Mouse (Mus musculus) midbrain, embryonic 16.5 days (tissue): ENCODE data around the gene St7. TPM values are rescaled to one million over a fixed set of nuclear protein-coding genes. Genes with fewer than 3 reads are reported as not detected.

Experiments used
- ATAC-seq: fragments of 200-750 bp; cut with Nextera tagmentation; 2 replicates; pipeline ENCODE4 v1.8.0; 2017; ENCODE audit warnings: moderate TSS enrichment
- H3K27ac ChIP-seq: fragments of 300-500 bp; sonication (generic); 2 replicates; pipeline ENCODE4 v1.5.1; 2014; ENCODE audit warnings: mild to moderate bottlenecking, low read length, mixed read lengths
- H3K27me3 ChIP-seq: fragments of 300-500 bp; sonication (generic); 2 replicates; pipeline ENCODE4 v1.6.1; 2014; ENCODE audit warnings: low read depth, low read length, mixed read lengths; ENCODE audit not compliant: control insufficient read depth, insufficient read depth
- H3K36me3 ChIP-seq: fragments of 300-500 bp; sonication (generic); 2 replicates; pipeline ENCODE4 v1.6.1; 2014; ENCODE audit warnings: mild to moderate bottlenecking, low read length, moderate library complexity, mixed read lengths; ENCODE audit not compliant: control insufficient read depth, insufficient read depth
- H3K4me1 ChIP-seq: fragments of 300-500 bp; sonication (generic); 2 replicates; pipeline ENCODE4 v1.6.1; 2014; ENCODE audit warnings: mild to moderate bottlenecking, low read length, mixed read lengths; ENCODE audit not compliant: control insufficient read depth, insufficient read depth
- H3K4me2 ChIP-seq: fragments of 300-500 bp; sonication (generic); 2 replicates; pipeline ENCODE4 v1.6.1; 2014; ENCODE audit warnings: mild to moderate bottlenecking, low read length, mixed read lengths
- H3K4me3 ChIP-seq: fragments of 300-500 bp; sonication (generic); 2 replicates; pipeline ENCODE4 v1.5.1; 2014; ENCODE audit warnings: low read depth, mild to moderate bottlenecking, low read length, moderate library complexity, mixed read lengths
- H3K9ac ChIP-seq: fragments of 300-500 bp; sonication (generic); 2 replicates; pipeline ENCODE4 v1.6.1; 2014; ENCODE audit warnings: low read depth, low read length, mixed read lengths
- H3K9me3 ChIP-seq: fragments of 300-500 bp; sonication (generic); replicated peaks from 2 replicates; pipeline ENCODE4 v1.6.1; 2014; ENCODE audit warnings: mild to moderate bottlenecking, low read length, mixed read lengths; ENCODE audit not compliant: control insufficient read depth, poor library complexity, severe bottlenecking
- WGBS: fragments of 180-500 bp; shearing (Covaris S2); extraction: QIAGEN DNeasy Blood & Tissue Kit; methylation state at CpG from one replicate; pipeline ENCODE4 v1.1.7; 2014; 5-methylcytosine and 5-hydroxymethylcytosine counted together
- polyA plus RNA-seq: library from polyadenylated mRNA; unstranded; fragments of >200 nt; fragmentation: Nextera tagmentation; extraction: Ambion mirVana; gene quantifications from 2 replicates; pipeline ENCODE4 v1.2.1, GENCODE M21; 2015

St7 gene
- polyA plus RNA-seq, 1 experiment from 2014 or later = 51.5 TPM

DNA sequence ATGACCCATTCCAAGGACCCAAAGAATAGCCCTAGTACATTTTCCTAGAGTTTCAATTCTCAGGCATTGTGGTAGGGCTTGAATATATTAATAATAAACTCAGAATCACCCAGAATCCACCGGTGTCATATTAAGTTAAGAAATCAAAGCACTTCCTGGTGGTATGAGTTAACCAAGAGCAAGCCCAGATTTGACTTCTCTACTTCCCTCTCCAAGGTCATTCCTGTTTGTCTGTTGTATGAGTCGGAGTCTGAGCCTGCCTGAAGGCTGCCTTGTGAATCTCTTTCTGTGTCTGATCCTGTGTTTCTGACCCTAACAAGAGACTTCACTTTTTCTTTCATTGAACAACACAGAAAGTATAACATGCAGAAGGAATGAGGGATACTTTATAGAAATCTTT lies 118.3 kb downstream of the St7 start:
- Histone ChIP-seq H3K4me1 (peaks cover 9% of the 10 kb centered on the region), H3K9me3 (no peaks in the 10 kb centered on the region), H3K9ac (no peak overlapping the region), H3K27me3 (no peaks in the 10 kb centered on the region), H3K4me3 (no peak overlapping the region), H3K4me2 (no peak overlapping the region), H3K36me3 (no peaks in the 10 kb centered on the region), H3K27ac (no peak overlapping the region)
- 88% methylated on average over 2 of the region's 2 CpGs for WGBS
- ATAC-seq = no peak

- no peak for ATAC-seq
These were observed 118.8 kb downstream of the St7 start for GRCm38 (mm10) chr6:17811531-17811930.

GRCm38 (mm10) chr6:17814074-17814649 lies 121.4 kb downstream of the St7 start:
- H3K9ac ChIP-seq = no peak overlapping the region
- no peaks in the 10 kb centered on the region for H3K9me3 ChIP-seq
- WGBS = 46% methylated on average over 2 of the region's 2 CpGs
- no peak for ATAC-seq
- no peaks in the 10 kb centered on the region for H3K27me3 ChIP-seq
- no peaks in the 10 kb centered on the region for H3K36me3 ChIP-seq
- peaks cover 7% of the 10 kb centered on the region for H3K4me1 ChIP-seq
- H3K4me2 ChIP-seq = no peak overlapping the region
- no peak overlapping the region for H3K27ac ChIP-seq
- no peak overlapping the region for H3K4me3 ChIP-seq

More at GRCm38 (mm10) chr6:17811531-17811930, 118.8 kb downstream of the St7 start:
- no peaks in the 10 kb centered on the region for H3K27me3 ChIP-seq
- H3K4me3 ChIP-seq = no peak overlapping the region
- no peaks in the 10 kb centered on the region for H3K9me3 ChIP-seq
- no peaks in the 10 kb centered on the region for H3K36me3 ChIP-seq
- no peak overlapping the region for H3K4me2 ChIP-seq
- peaks cover 9% of the 10 kb centered on the region for H3K4me1 ChIP-seq
- no peak overlapping the region for H3K9ac ChIP-seq
- no peak overlapping the region for H3K27ac ChIP-seq

DNA sequence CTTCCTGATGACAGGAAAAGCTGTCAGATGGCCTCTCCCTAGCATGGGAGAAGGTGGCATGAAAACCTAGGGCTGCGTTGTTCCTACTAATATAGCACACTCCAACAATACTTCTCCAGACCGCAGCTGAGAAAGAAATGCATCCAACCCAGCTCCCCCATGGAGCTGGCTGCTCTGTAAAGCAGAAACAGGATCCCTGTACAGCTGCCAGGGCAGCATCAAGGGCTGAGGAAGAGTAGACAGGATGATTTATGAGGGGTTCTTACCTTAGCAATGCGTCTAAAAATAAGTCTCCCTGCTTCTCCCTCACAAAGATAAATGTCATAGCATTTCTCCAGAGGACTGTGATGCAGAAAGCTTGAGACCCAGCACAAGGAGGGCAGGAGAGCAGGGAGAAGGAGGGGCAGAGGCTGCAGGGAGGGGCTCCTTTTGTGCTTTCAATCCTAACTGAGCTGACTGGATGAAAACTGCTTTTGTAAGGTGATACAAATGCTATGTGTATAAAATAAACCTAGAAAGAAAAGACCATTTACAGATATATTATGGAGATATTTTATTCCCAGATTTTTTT lies 124.2 kb downstream of the St7 start:
- H3K9me3 ChIP-seq = no peaks in the 10 kb centered on the region
- no peak overlapping the region for H3K4me3 ChIP-seq
- peak; percentile 53 for ATAC-seq
- peak overlapping the region; percentile 53 for H3K27ac ChIP-seq
- WGBS = 13% methylated on average over 3 of the region's 3 CpGs
- H3K9ac ChIP-seq = no peak overlapping the region
- peaks cover 7% of the 10 kb centered on the region for H3K4me1 ChIP-seq
- peaks cover 3% of the 10 kb centered on the region; the same call in 1 of the 2 replicates for H3K36me3 ChIP-seq
- no peak overlapping the region for H3K4me2 ChIP-seq
- H3K27me3 ChIP-seq = no peaks in the 10 kb centered on the region

GRCm38 (mm10) chr6:17823614-17824013 lies 130.9 kb downstream of the St7 start:
- Histone ChIP-seq H3K27ac (no peak overlapping the region), H3K36me3 (peaks cover 3% of the 10 kb centered on the region; the same call in 1 of the 2 replicates), H3K4me1 (no peaks in the 10 kb centered on the region), H3K4me2 (no peak overlapping the region), H3K9me3 (no peaks in the 10 kb centered on the region), H3K4me3 (no peak overlapping the region), H3K27me3 (no peaks in the 10 kb centered on the region), H3K9ac (no peak overlapping the region)
- 94% methylated on average over 2 of the region's 2 CpGs for WGBS
- ATAC-seq = no peak

- no peaks in the 10 kb centered on the region for H3K27me3 ChIP-seq
- H3K27ac ChIP-seq = no peak overlapping the region
- WGBS = 100% methylated on average over 1 of the region's 1 CpGs
- H3K9ac ChIP-seq = no peak overlapping the region
- no peak; the same call in 1 of the 2 replicates for ATAC-seq
- no peaks in the 10 kb centered on the region for H3K4me1 ChIP-seq
- H3K4me2 ChIP-seq = no peak overlapping the region
- H3K36me3 ChIP-seq = peaks cover 3% of the 10 kb centered on the region
- H3K4me3 ChIP-seq = no peak overlapping the region
- H3K9me3 ChIP-seq = no peaks in the 10 kb centered on the region
These were observed 132.0 kb downstream of the St7 start for GRCm38 (mm10) chr6:17824735-17825134.

DNA sequence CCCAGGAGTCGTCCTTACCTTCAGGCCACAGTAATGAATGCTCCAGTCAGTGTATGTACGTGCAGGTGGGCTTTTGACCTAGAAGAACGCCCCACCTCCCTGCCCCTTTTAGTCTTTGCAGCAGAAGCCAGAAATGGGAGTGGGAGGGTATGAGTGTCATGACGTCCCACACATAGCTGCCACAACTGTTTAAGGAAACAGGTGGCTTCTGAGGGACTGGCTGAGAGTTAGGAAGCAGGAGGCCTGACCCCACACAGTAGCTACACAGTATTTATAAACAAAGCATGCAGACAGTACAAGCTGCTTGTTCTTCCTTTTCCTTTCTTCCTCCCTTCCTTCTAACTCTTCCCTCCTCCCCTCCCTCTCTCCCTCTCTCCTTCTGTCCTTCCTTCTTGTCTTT lies 135.6 kb downstream of the St7 start:
- no peaks in the 10 kb centered on the region for H3K4me1 ChIP-seq
- H3K9ac ChIP-seq = no peak overlapping the region
- no peak; the same call in 1 of the 2 replicates for ATAC-seq
- 88% methylated on average over 4 of the region's 4 CpGs for WGBS
- H3K27me3 ChIP-seq = no peaks in the 10 kb centered on the region
- H3K27ac ChIP-seq = no peak overlapping the region
- no peaks in the 10 kb centered on the region for H3K9me3 ChIP-seq
- H3K4me2 ChIP-seq = no peak overlapping the region
- peaks cover 3% of the 10 kb centered on the region for H3K36me3 ChIP-seq
- H3K4me3 ChIP-seq = no peak overlapping the region

- no peaks in the 10 kb centered on the region for H3K27me3 ChIP-seq
- no peaks in the 10 kb centered on the region for H3K4me1 ChIP-seq
- 100% methylated on average over 1 of the region's 1 CpGs for WGBS
- no peak overlapping the region for H3K4me3 ChIP-seq
- peaks cover 3% of the 10 kb centered on the region for H3K36me3 ChIP-seq
- no peak overlapping the region for H3K4me2 ChIP-seq
- peak; percentile 30; the same call in 1 of the 2 replicates for ATAC-seq
- H3K27ac ChIP-seq = no peak overlapping the region
- no peak overlapping the region for H3K9ac ChIP-seq
- no peaks in the 10 kb centered on the region for H3K9me3 ChIP-seq
These were observed 137.2 kb downstream of the St7 start for GRCm38 (mm10) chr6:17829981-17830380.

DNA sequence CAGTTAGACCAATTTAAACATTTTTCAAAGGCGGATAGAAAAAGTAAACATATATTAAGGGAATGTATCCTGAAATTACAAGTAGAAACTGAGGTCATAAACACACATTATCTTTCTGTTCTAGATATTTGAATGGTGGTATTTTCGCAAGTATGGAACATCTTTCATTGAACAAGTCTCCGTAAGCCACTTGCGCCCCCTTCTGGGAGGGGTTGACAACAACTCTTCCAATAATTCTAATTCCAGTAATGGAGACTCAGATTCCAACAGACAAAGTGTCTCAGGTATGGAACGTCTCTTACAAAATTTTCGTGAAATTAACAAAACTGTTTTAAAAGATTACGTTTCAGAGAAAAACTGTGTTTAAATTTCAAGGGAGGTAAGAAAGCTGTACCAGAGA lies 141.8 kb downstream of the St7 start:
- ATAC-seq = no peak
- H3K9ac ChIP-seq = no peak overlapping the region
- no peak overlapping the region for H3K27ac ChIP-seq
- no peak overlapping the region for H3K4me3 ChIP-seq
- 40% methylated on average over 7 of the region's 7 CpGs for WGBS
- H3K36me3 ChIP-seq = peaks cover 3% of the 10 kb centered on the region; the same call in 1 of the 2 replicates
- no peaks in the 10 kb centered on the region for H3K27me3 ChIP-seq
- H3K4me1 ChIP-seq = no peaks in the 10 kb centered on the region
- no peaks in the 10 kb centered on the region for H3K9me3 ChIP-seq
- H3K4me2 ChIP-seq = no peak overlapping the region
